Mouse (Mus musculus) heart, adult 2 months (tissue): ENCODE data around the gene 4932438H23Rik. TPM values are rescaled to one million over a fixed set of nuclear protein-coding genes. Genes with fewer than 3 reads are reported as not detected.
A peak's percentile ranks its signal among the peaks of the same experiment; 100 is the strongest.

Experiments
- DNase-seq, 2 experiments: peaks; one replicate each; pipeline ENCODE4 v3.0.0; 2021
- H3K27ac ChIP-seq: fragments of 200-600 bp; 2 replicates; pipeline ENCODE4 v1.8.1; 2022
- H3K27me3 ChIP-seq: fragments of 200-500 bp; 2 replicates; pipeline ENCODE4 v1.6.1; 2012; ENCODE audit warnings: mild to moderate bottlenecking, low read length, inconsistent platforms, mixed read lengths; ENCODE audit not compliant: control insufficient read depth, insufficient read depth
- H3K36me3 ChIP-seq: fragments of 200-500 bp; 2 replicates; pipeline ENCODE4 v1.6.1; 2012; ENCODE audit warnings: low read length, inconsistent platforms; ENCODE audit not compliant: control insufficient read depth, insufficient read depth
- H3K4me1 ChIP-seq: fragments of 200-500 bp; 2 replicates; pipeline ENCODE4 v1.6.1; 2011; ENCODE audit warnings: low read length; ENCODE audit not compliant: control insufficient read depth, insufficient read depth
- H3K4me3 ChIP-seq: fragments of 200-600 bp; 2 replicates; pipeline ENCODE4 v1.8.1; 2022
- H3K79me2 ChIP-seq: fragments of 200-500 bp; replicated peaks from 2 replicates; pipeline ENCODE4 v1.6.1; 2012; ENCODE audit warnings: mild to moderate bottlenecking, inconsistent platforms, low read length, moderate library complexity, mixed read lengths; ENCODE audit not compliant: control insufficient read depth, insufficient read depth
- H3K9ac ChIP-seq: fragments of 200-500 bp; 2 replicates; pipeline ENCODE4 v1.6.1; 2012; ENCODE audit warnings: low read depth, mild to moderate bottlenecking, control low read depth, inconsistent platforms, low read length, mixed read lengths
- CTCF ChIP-seq: fragments of 200-600 bp; IDR thresholded peaks from 2 replicates; pipeline ENCODE4 v1.8.1; 2022; ENCODE audit warnings: antibody characterized with exemption, mild to moderate bottlenecking, moderate library complexity
- EP300 ChIP-seq: fragments of 200-500 bp; IDR thresholded peaks from 2 replicates; pipeline ENCODE4 v1.6.1; 2011; ENCODE audit warnings: low read depth, low read length, control low read depth; ENCODE audit not compliant: insufficient read depth
- POLR2A ChIP-seq: fragments of 200-500 bp; IDR thresholded peaks from 2 replicates; pipeline ENCODE4 v1.6.1; 2011; ENCODE audit warnings: mild to moderate bottlenecking, low read depth, low read length, control low read depth; ENCODE audit not compliant: insufficient read depth
- WGBS: fragments of 180-500 bp; shearing (Covaris S2); methylation state at CpG from one replicate; pipeline ENCODE4 v1.1.7; 2018; 5-methylcytosine and 5-hydroxymethylcytosine counted together
- intact Hi-C: fragments of 180-260 bp; cut with DNase I; formaldehyde crosslinking; loops from one replicate; pipeline ENCODE4 v1.15.1; 2025
- polyA plus RNA-seq: library from polyadenylated mRNA; depleted of rRNA; stranded (reverse); fragments of >200 nt; gene quantifications from 2 replicates; pipeline ENCODE4 v1.2.3, GENCODE M21; 2012
- total RNA-seq, 2 experiments: library from RNA; stranded (reverse); gene quantifications; 2 replicates each; pipeline ENCODE4 v1.2.3; 2021

Gene 4932438H23Rik
- total and polyA plus RNA-seq, 3 experiments: 0.06 to 0.14 TPM; not detected in 1

GRCm38 (mm10) chr16:91044270-91045182 is 50.4 kb downstream of the 4932438H23Rik start, which contains the start of gene Paxbp1:
Gene Paxbp1, minus strand, starts transcription at chr16:91044543.
- Histone ChIP-seq H3K4me3 (peak within 1 kb of the TSS; percentile 94), H3K9ac (peak within 1 kb of the TSS; percentile 94), H3K27ac (peak within 1 kb of the TSS; percentile 92), H3K4me1 (peaks cover 3% of the 10 kb centered on the region), H3K27me3 (no peaks in the 10 kb centered on the region), H3K36me3 (peaks cover 4% of the 10 kb centered on the region; the same call in 1 of the 2 replicates), H3K79me2 (peaks cover 2% of the 10 kb centered on the region)
- DNase-seq: peak; percentile 99
- TF ChIP-seq POLR2A: peak; percentile 94
- TF ChIP-seq CTCF: peak; percentile 99
- TF ChIP-seq EP300: peak; percentile 89
- WGBS: 1% methylated on average over 70 of the region's 70 CpGs
- intact Hi-C loops: no loop called here

- peak overlapping the region; percentile 94 for H3K4me3 ChIP-seq
- under 1% methylated on average over 62 of the region's 63 CpGs for WGBS
- peaks cover 3% of the 10 kb centered on the region for H3K4me1 ChIP-seq
- peak; percentile 64 to 70 for DNase-seq
- intact Hi-C loops: loop anchor here (1.0 kb wide), 1 partner anchor 32 kb away; the partner anchor contains the start of gene Synj1
- peak overlapping the region; percentile 94 for H3K9ac ChIP-seq
- peaks cover 4% of the 10 kb centered on the region; the same call in 1 of the 2 replicates for H3K36me3 ChIP-seq
- no peaks in the 10 kb centered on the region for H3K27me3 ChIP-seq
- H3K27ac ChIP-seq: peak overlapping the region; percentile 92
- TF ChIP-seq POLR2A (no peak), CTCF (no peak), EP300 (no peak)
- H3K79me2 ChIP-seq: peaks cover 5% of the 10 kb centered on the region
Observed at GRCm38 (mm10) chr16:91043461-91044248, 51.3 kb downstream of the 4932438H23Rik start.

DNA sequence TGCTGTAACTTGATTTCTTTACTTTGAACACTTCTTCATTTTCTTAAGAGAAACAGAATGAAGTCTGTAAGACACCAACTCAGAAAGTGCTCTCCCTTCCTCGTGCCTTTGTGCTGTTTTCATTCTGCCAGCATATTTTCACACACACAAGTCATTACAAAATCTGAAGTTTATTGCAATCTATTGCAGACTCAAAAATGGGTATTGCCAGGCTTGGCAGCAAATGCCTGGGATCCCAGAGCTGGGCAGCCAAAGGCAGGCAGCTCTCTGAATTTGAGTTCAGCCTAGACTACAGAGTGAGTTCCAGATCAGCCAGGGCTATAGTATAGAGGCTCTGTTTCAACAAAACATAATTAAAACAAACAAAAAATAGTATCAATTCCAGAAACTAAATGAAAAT is 52.3 kb downstream of the 4932438H23Rik start:
- 27% methylated on average over 1 of the region's 1 CpGs for WGBS
- Histone ChIP-seq H3K27ac (no peak overlapping the region), H3K9ac (no peak overlapping the region), H3K27me3 (no peaks in the 10 kb centered on the region), H3K36me3 (peaks cover 8% of the 10 kb centered on the region), H3K4me1 (peaks cover 3% of the 10 kb centered on the region), H3K79me2 (peaks cover 5% of the 10 kb centered on the region), H3K4me3 (peak overlapping the region; percentile 94)
- DNase-seq: no peak
- intact Hi-C loops: loop anchor here (1.0 kb wide), 1 partner anchor 31 kb away; the partner anchor contains the start of gene Synj1
- no peak for TF ChIP-seq POLR2A

DNA sequence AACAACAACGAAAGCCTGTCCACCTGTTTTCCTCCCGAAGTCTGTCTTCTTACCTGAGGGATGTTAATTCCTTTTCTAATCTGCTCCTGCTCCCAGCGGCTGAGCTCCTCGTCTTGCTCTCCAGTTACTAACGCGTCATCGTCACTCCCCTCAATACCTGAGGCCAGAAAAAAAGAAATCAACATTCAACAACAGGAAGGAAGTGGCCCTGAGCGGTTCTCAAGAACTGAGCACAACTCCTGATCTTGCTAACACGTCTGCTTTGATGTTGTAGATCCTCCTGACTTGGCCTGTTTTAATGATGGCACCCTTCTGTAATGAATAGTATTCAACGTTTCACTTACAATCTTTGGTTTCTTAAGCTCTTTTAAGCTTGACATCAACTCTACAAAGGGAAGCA is 59.1 kb downstream of the 4932438H23Rik start:
- intact Hi-C loops: no loop called here
- H3K27ac ChIP-seq: no peak overlapping the region
- peaks cover 1% of the 10 kb centered on the region; the same call in 1 of the 2 replicates for H3K4me1 ChIP-seq
- H3K79me2 ChIP-seq: peaks cover 5% of the 10 kb centered on the region
- H3K27me3 ChIP-seq: no peaks in the 10 kb centered on the region
- DNase-seq: no peak
- 76% methylated on average over 10 of the region's 10 CpGs for WGBS
- H3K4me3 ChIP-seq: no peak overlapping the region
- H3K9ac ChIP-seq: no peak overlapping the region
- TF ChIP-seq EP300 (no peak), POLR2A (no peak), CTCF (no peak)
- peaks cover 9% of the 10 kb centered on the region for H3K36me3 ChIP-seq

DNA sequence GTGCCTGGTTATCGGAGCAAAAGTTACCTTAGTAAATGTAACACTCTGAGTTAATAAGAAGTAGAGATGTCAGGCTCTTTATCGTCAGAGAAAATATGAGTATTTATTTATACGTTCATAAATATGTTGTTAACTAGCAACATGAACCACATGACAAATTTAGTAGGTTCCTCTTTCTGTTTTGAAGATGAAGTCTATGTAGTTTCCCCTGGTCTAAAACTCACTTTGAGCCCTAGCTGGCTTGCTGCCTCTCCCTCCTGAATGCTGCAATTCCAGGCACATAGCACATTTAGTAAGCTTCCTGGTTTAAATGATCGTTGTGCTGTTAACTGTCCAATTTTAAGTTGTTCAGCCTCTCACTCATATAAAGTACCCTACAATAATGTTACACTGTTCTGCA is 64.2 kb downstream of the 4932438H23Rik start:
- H3K9ac ChIP-seq: no peak overlapping the region
- intact Hi-C loops: no loop called here
- 90% methylated on average over 4 of the region's 4 CpGs for WGBS
- no peaks in the 10 kb centered on the region for H3K4me1 ChIP-seq
- no peak for DNase-seq
- TF ChIP-seq CTCF (no peak), EP300 (no peak), POLR2A (no peak)
- H3K4me3 ChIP-seq: no peak overlapping the region
- H3K27ac ChIP-seq: no peak overlapping the region
- no peaks in the 10 kb centered on the region for H3K79me2 ChIP-seq
- H3K27me3 ChIP-seq: no peaks in the 10 kb centered on the region
- H3K36me3 ChIP-seq: peaks cover 5% of the 10 kb centered on the region
